Mouse (Mus musculus) liver, embryonic 16.5 days (tissue): ENCODE measurements at regions not wholly inside any gene's neighbourhood (a gene's known extent, or its start where the extent isn't known, plus 50 kb on each side); places are given as distances from the start of the nearest gene placed in this dataset.

ENCODE experiments used
- ATAC-seq: fragments of 200-750 bp; cut with Nextera tagmentation; 2 replicates; pipeline ENCODE4 v1.8.0; 2017; ENCODE audit warnings: low read depth, mild to moderate bottlenecking, moderate number of reproducible peaks, moderate library complexity
- H3K27ac ChIP-seq: fragments of 300-500 bp; sonication (generic); 2 replicates; pipeline ENCODE4 v1.5.1; 2014; ENCODE audit warnings: mild to moderate bottlenecking, low read length
- H3K27me3 ChIP-seq: fragments of 300-500 bp; sonication (generic); 2 replicates; pipeline ENCODE4 v1.6.1; 2014; ENCODE audit warnings: low read depth, low read length, mixed read lengths; ENCODE audit not compliant: control insufficient read depth, insufficient read depth
- H3K36me3 ChIP-seq: fragments of 300-500 bp; sonication (generic); 2 replicates; pipeline ENCODE4 v1.6.1; 2014; ENCODE audit warnings: mild to moderate bottlenecking; ENCODE audit not compliant: control insufficient read depth, insufficient read depth
- H3K4me1 ChIP-seq: fragments of 300-500 bp; sonication (generic); 2 replicates; pipeline ENCODE4 v1.6.1; 2014; ENCODE audit warnings: low read depth, low read length, mixed read lengths; ENCODE audit not compliant: control insufficient read depth
- H3K4me2 ChIP-seq: fragments of 300-500 bp; sonication (generic); 2 replicates; pipeline ENCODE4 v1.6.1; 2014; ENCODE audit warnings: low read depth, low read length, mixed read lengths
- H3K4me3 ChIP-seq: fragments of 300-500 bp; sonication (generic); 2 replicates; pipeline ENCODE4 v1.5.1; 2014; ENCODE audit warnings: low read depth, mild to moderate bottlenecking, low read length
- H3K9ac ChIP-seq: fragments of 300-500 bp; sonication (generic); 2 replicates; pipeline ENCODE4 v1.6.1; 2014; ENCODE audit warnings: low read depth, low read length
- H3K9me3 ChIP-seq: fragments of 300-500 bp; sonication (generic); replicated peaks from 2 replicates; pipeline ENCODE4 v1.6.1; 2016; ENCODE audit warnings: low read length; ENCODE audit not compliant: control insufficient read depth
- WGBS: fragments of 180-500 bp; shearing (Covaris S2); extraction: QIAGEN DNeasy Blood & Tissue Kit; methylation state at CpG from one replicate; pipeline ENCODE4 v1.1.7; 2014; ENCODE audit not compliant: insufficient replicate concordance; 5-methylcytosine and 5-hydroxymethylcytosine counted together

GRCm38 (mm10) chr16:5363007-5363570 lies 107.3 kb upstream of the Eef2kmt start:
- Histone ChIP-seq H3K27ac (no peak overlapping the region), H3K4me1 (no peaks in the 10 kb centered on the region), H3K4me2 (no peak overlapping the region), H3K27me3 (no peaks in the 10 kb centered on the region), H3K9me3 (no peaks in the 10 kb centered on the region), H3K36me3 (no peaks in the 10 kb centered on the region), H3K4me3 (no peak overlapping the region), H3K9ac (no peak overlapping the region)
- ATAC-seq: no peak
- WGBS: 55% methylated on average over 10 of the region's 10 CpGs

GRCm38 (mm10) chr16:5359193-5359592 lies 103.4 kb upstream of the Eef2kmt start:
- Histone ChIP-seq H3K4me1 (no peaks in the 10 kb centered on the region), H3K4me2 (no peak overlapping the region), H3K4me3 (no peak overlapping the region), H3K36me3 (no peaks in the 10 kb centered on the region), H3K27ac (no peak overlapping the region), H3K9ac (no peak overlapping the region), H3K27me3 (no peaks in the 10 kb centered on the region), H3K9me3 (no peaks in the 10 kb centered on the region)
- no peak for ATAC-seq
- 22% methylated on average over 4 of the region's 4 CpGs for WGBS

GRCm38 (mm10) chr16:5353881-5354280 lies 98.1 kb upstream of the Eef2kmt start:
- H3K27me3 ChIP-seq: no peaks in the 10 kb centered on the region
- no peak overlapping the region for H3K27ac ChIP-seq
- H3K36me3 ChIP-seq: no peaks in the 10 kb centered on the region
- no peaks in the 10 kb centered on the region for H3K9me3 ChIP-seq
- H3K4me2 ChIP-seq: no peak overlapping the region
- no peaks in the 10 kb centered on the region for H3K4me1 ChIP-seq
- ATAC-seq: no peak
- H3K9ac ChIP-seq: no peak overlapping the region
- 55% methylated on average over 2 of the region's 2 CpGs for WGBS
- no peak overlapping the region for H3K4me3 ChIP-seq

GRCm38 (mm10) chr16:5351890-5352571 lies 96.2 kb upstream of the Eef2kmt start:
- ATAC-seq: peak; percentile 65
- under 1% methylated on average over 18 of the region's 18 CpGs for WGBS
- H3K4me2 ChIP-seq: no peak overlapping the region

GRCm38 (mm10) chr16:5347151-5347550 lies 91.4 kb upstream of the Eef2kmt start:
- Histone ChIP-seq H3K27ac (no peak overlapping the region), H3K4me1 (no peaks in the 10 kb centered on the region), H3K9me3 (no peaks in the 10 kb centered on the region), H3K36me3 (no peaks in the 10 kb centered on the region), H3K4me3 (no peak overlapping the region), H3K9ac (no peak overlapping the region), H3K27me3 (no peaks in the 10 kb centered on the region), H3K4me2 (no peak overlapping the region)
- WGBS: 82% methylated on average over 5 of the region's 5 CpGs
- no peak for ATAC-seq

More at GRCm38 (mm10) chr16:5351890-5352571, 96.2 kb upstream of the Eef2kmt start:
- Histone ChIP-seq H3K36me3 (no peaks in the 10 kb centered on the region), H3K27me3 (no peaks in the 10 kb centered on the region), H3K27ac (no peak overlapping the region), H3K9ac (no peak overlapping the region), H3K9me3 (no peaks in the 10 kb centered on the region), H3K4me3 (no peak overlapping the region), H3K4me1 (no peaks in the 10 kb centered on the region)

- H3K27ac ChIP-seq: no peak overlapping the region
- 67% methylated on average over 6 of the region's 6 CpGs for WGBS
- H3K9me3 ChIP-seq: no peaks in the 10 kb centered on the region
- no peak overlapping the region for H3K4me3 ChIP-seq
- no peak overlapping the region for H3K9ac ChIP-seq
- ATAC-seq: no peak
- H3K4me1 ChIP-seq: no peaks in the 10 kb centered on the region
- no peaks in the 10 kb centered on the region for H3K36me3 ChIP-seq
- H3K27me3 ChIP-seq: no peaks in the 10 kb centered on the region
- no peak overlapping the region for H3K4me2 ChIP-seq
These were observed 86.5 kb upstream of the Eef2kmt start for GRCm38 (mm10) chr16:5342326-5342725.

GRCm38 (mm10) chr16:5316271-5316670 lies 60.5 kb upstream of the Eef2kmt start:
- Histone ChIP-seq H3K4me1 (no peaks in the 10 kb centered on the region), H3K27ac (no peak overlapping the region), H3K4me3 (no peak overlapping the region), H3K9me3 (no peaks in the 10 kb centered on the region), H3K9ac (no peak overlapping the region), H3K36me3 (no peaks in the 10 kb centered on the region), H3K27me3 (no peaks in the 10 kb centered on the region), H3K4me2 (no peak overlapping the region)
- 64% methylated on average over 1 of the region's 1 CpGs for WGBS
- no peak for ATAC-seq

GRCm38 (mm10) chr16:5313261-5313660 lies 57.5 kb upstream of the Eef2kmt start:
- H3K4me2 ChIP-seq: no peak overlapping the region
- no peak overlapping the region for H3K9ac ChIP-seq
- H3K27me3 ChIP-seq: no peaks in the 10 kb centered on the region
- H3K4me3 ChIP-seq: no peak overlapping the region
- 56% methylated on average over 6 of the region's 6 CpGs for WGBS
- no peaks in the 10 kb centered on the region for H3K9me3 ChIP-seq
- H3K4me1 ChIP-seq: no peaks in the 10 kb centered on the region
- H3K27ac ChIP-seq: no peak overlapping the region
- no peak for ATAC-seq
- no peaks in the 10 kb centered on the region for H3K36me3 ChIP-seq

- 65% methylated on average over 9 of the region's 9 CpGs for WGBS
These were observed 55.7 kb upstream of the Eef2kmt start for GRCm38 (mm10) chr16:5311456-5311855.

More at GRCm38 (mm10) chr16:5311456-5311855, 55.7 kb upstream of the Eef2kmt start:
- no peaks in the 10 kb centered on the region for H3K9me3 ChIP-seq
- no peak overlapping the region for H3K4me3 ChIP-seq
- no peak overlapping the region for H3K4me2 ChIP-seq
- H3K4me1 ChIP-seq: no peaks in the 10 kb centered on the region; the same call in 1 of the 2 replicates
- H3K9ac ChIP-seq: no peak overlapping the region
- ATAC-seq: no peak
- no peak overlapping the region for H3K27ac ChIP-seq
- H3K27me3 ChIP-seq: no peaks in the 10 kb centered on the region
- H3K36me3 ChIP-seq: no peaks in the 10 kb centered on the region
